Mouse (Mus musculus) heart, postnatal 0 days (tissue): ENCODE results near the gene Cbr3.

Experiments
- CTCF ChIP-seq: IDR thresholded peaks from 2 replicates; pipeline ENCODE4 v1.5.1; 2016; ENCODE audit warnings: antibody characterized with exemption, control low read depth, low read depth
- EP300 ChIP-seq: IDR thresholded peaks from 2 replicates; pipeline ENCODE4 v1.6.1; 2016; ENCODE audit warnings: antibody characterized with exemption, low read depth

GRCm38 (mm10) chr16:93684441-93684840 lies 1.4 kb downstream of the Cbr3 start:
- TF ChIP-seq EP300 (no peak), CTCF (no peak)
